ENCODE assay signal across 11 mouse cellular contexts in the genomic region with DNA sequence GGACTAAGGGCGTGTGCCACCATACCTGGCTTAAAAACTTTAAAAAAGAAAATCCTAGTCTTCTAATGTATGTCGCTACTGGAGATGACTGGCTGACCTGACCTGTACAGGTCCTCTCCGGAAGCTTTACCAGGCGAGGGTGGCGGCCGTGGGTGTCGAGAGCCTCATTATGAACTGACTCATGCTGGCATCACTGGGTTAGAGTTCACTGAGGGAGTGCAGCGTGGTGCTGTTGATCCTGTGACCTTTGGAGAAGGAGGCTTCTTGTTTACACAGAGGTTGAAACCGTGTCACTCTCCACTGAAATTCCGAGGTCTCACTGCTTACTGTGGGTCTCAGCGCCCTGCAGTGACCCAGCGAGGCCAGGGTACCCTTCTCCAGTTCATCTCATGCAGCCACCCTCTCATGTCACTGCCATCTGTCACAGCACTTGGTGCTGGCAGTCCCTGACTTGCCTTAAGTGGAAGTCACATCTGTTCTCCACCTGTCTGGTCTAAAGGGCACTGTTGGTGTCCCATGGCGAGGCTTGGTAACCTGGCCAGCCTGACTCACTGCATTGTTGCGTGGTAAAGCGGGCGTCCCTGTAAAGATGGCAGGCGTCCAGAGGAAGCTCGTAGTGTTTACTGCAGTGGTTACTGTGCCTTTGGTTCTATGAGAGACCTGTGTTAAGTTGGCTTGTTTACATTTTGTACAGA. TPM values are rescaled to one million over a fixed set of nuclear protein-coding genes. Genes with fewer than 3 reads are reported as not detected.
A peak's percentile ranks its signal among the peaks of the same experiment; 100 is the strongest.
DNase-seq lines count a peak whose midpoint lies in the region; ATAC-seq and TF ChIP-seq lines count a peak whose summit lies in the region.
"Had no signal": no experiment of that assay in that cellular context is flagged by ENCODE, and none has a peak within 500 bp of the region (broad histone marks: within the 10 kb centered on the region; RNA-seq: fewer than 3 reads in every experiment).

No protein-coding gene starts in this region.

- H3K4me1 ChIP-seq in embryonic facial prominence, embryonic 14.5 days (ENCODE audit: control insufficient read depth, insufficient read depth, low read length): peaks cover 3% of the 10 kb centered on the region; the same call in 1 of the 2 replicates
- peaks cover 30% of the 10 kb centered on the region for H3K4me1 ChIP-seq in liver, adult 2 months (ENCODE audit: control insufficient read depth, insufficient read depth, low read length)

- H3K9ac ChIP-seq in embryonic facial prominence, embryonic 14.5 days (ENCODE audit: low read depth, low read length): no peak overlapping the region
- no peak overlapping the region for H3K9ac ChIP-seq in liver, adult 2 months (ENCODE audit: low read depth, low read length)
- H3K9ac ChIP-seq: hindbrain, embryonic 13.5 days had no signal

- H3K9me3 ChIP-seq in embryonic facial prominence, embryonic 14.5 days (ENCODE audit: control insufficient read depth, low read length): 0 out of 2 replicates have a peak, but pooled peaks cover 5% of the 10 kb centered on the region
- H3K9me3 ChIP-seq: hindbrain, embryonic 13.5 days had no signal

- H3K36me3 ChIP-seq in embryonic facial prominence, embryonic 14.5 days (ENCODE audit: control insufficient read depth, insufficient read depth, low read length): peaks cover 3% of the 10 kb centered on the region; the same call in 1 of the 2 replicates
- 0 out of 2 replicates have a peak, but pooled peaks cover 3% of the 10 kb centered on the region for H3K36me3 ChIP-seq in liver, adult 2 months (ENCODE audit: control insufficient read depth, insufficient read depth, low read length)
- no peaks in the 10 kb centered on the region for H3K36me3 ChIP-seq in myocyte (ENCODE audit: control insufficient read depth, insufficient read depth)

- H3K4me2 ChIP-seq in embryonic facial prominence, embryonic 14.5 days (ENCODE audit: low read depth, low read length): no peak overlapping the region
- peak overlapping the region; percentile 37 for H3K4me2 ChIP-seq in myocyte (ENCODE audit: low read depth)
- H3K4me2 ChIP-seq: hindbrain, embryonic 13.5 days had no signal

- H3K4me3 ChIP-seq in embryonic facial prominence, embryonic 14.5 days (ENCODE audit: low read depth, low read length): no peak overlapping the region
- H3K4me3 ChIP-seq in liver, adult 2 months (ENCODE audit: insufficient read depth, low read depth, low read length): no peak overlapping the region
- no peak overlapping the region for H3K4me3 ChIP-seq in myocyte
- H3K4me3 ChIP-seq: hindbrain, embryonic 13.5 days had no signal

- no peak for TF ChIP-seq POLR2A in liver, adult 2 months (IDR thresholded peaks at IDR 0.05; ENCODE audit: extremely low read depth, insufficient read depth, low read length)
- no peak for TF ChIP-seq POLR2A in myocyte (IDR thresholded peaks at IDR 0.05; ENCODE audit: insufficient read length, low read depth)

- DNase-seq in cerebellum, adult 9-11 months: peak; percentile 63
- DNase-seq in embryonic facial prominence, embryonic 14.5 days (ENCODE audit: low spot score): peak; percentile 56
- peak; percentile 93 for DNase-seq in liver, adult 2 months (ENCODE audit: extremely low read depth, low read depth, low spot score)
- DNase-seq in heart, adult 11 months: no peak
- no peak for DNase-seq in Muller cell, postnatal 12 days (ENCODE audit: inconsistent ontology term)
- DNase-seq: thymus, postnatal 36 days had no signal

- no peak overlapping the region for H3ac ChIP-seq in myocyte (ENCODE audit: control insufficient read depth, insufficient read length)

- 68% methylated on average over 18 of the region's 18 CpGs for WGBS in embryonic facial prominence, embryonic 14.5 days
- WGBS in liver, adult 2 months: 24% methylated on average over 18 of the region's 18 CpGs

- H3K27ac ChIP-seq in embryonic facial prominence, embryonic 14.5 days (replicated peaks; ENCODE audit: low read depth, low read length): no peak overlapping the region
- peak overlapping the region; percentile 47 for H3K27ac ChIP-seq in liver, adult 2 months (replicated peaks; ENCODE audit: insufficient read depth, low read depth, low read length)
- H3K27ac ChIP-seq: hindbrain, embryonic 13.5 days; kidney, postnatal 0 days had no signal

- H3K27me3 ChIP-seq in embryonic facial prominence, embryonic 14.5 days (replicated peaks; ENCODE audit: control insufficient read depth, insufficient read depth, low read length): no peaks in the 10 kb centered on the region
- no peaks in the 10 kb centered on the region for H3K27me3 ChIP-seq in liver, adult 2 months (ENCODE audit: control insufficient read depth, insufficient read depth, low read length)
- no peaks in the 10 kb centered on the region for H3K27me3 ChIP-seq in myocyte (ENCODE audit: control insufficient read depth, insufficient read depth, insufficient read length)
- H3K27me3 ChIP-seq: hindbrain, embryonic 13.5 days had no signal

- peaks cover 4% of the 10 kb centered on the region; the same call in 1 of the 2 replicates for H3K79me2 ChIP-seq in liver, adult 2 months (ENCODE audit: control insufficient read depth, insufficient read depth, low read length)
- H3K79me2 ChIP-seq in myocyte (ENCODE audit: control insufficient read depth, insufficient read depth): no peaks in the 10 kb centered on the region

- ATAC-seq in cerebellum, adult (ENCODE audit: insufficient number of reproducible peaks, low FRiP score, low TSS enrichment): no peak
- peak; percentile 62; the same call in 1 of the 2 replicates for ATAC-seq in embryonic facial prominence, embryonic 14.5 days (ENCODE audit: low read depth)
- no peak for ATAC-seq in frontal cortex, adult (ENCODE audit: low TSS enrichment)

- no peak for TF ChIP-seq CTCF in liver, adult 2 months (IDR thresholded peaks at IDR 0.05; ENCODE audit: low read depth, low read length)

TF ChIP-seq in myocyte, 11 proteins besides CTCF, POLR2A, EP300 and RAD21:
- TF ChIP-seq MAX (IDR thresholded peaks at IDR 0.05; ENCODE audit: low read depth) (no peak), MYOG (IDR thresholded peaks at IDR 0.05; ENCODE audit: control insufficient read depth in 1 of 3, insufficient read depth in 1 of 3, insufficient read length in 2 of 3, low read depth in 2 of 3) (peak; percentile 90 to 98 (median 92)), USF1 (IDR thresholded peaks at IDR 0.05; ENCODE audit: low read depth) (no peak), REST (IDR thresholded peaks at IDR 0.05; ENCODE audit: insufficient read depth, insufficient read length) (no peak), POLR2AphosphoS2 (IDR thresholded peaks at IDR 0.05; ENCODE audit: insufficient read length, low read depth) (no peak), TCF3 (IDR thresholded peaks at IDR 0.05; ENCODE audit: insufficient read length, low read depth) (peak; percentile 86), SRF (IDR thresholded peaks at IDR 0.05; ENCODE audit: control insufficient read depth, insufficient read length, low read depth) (peak; percentile 95), E2F4 (IDR thresholded peaks at IDR 0.05; ENCODE audit: insufficient read depth) (no peak), CEBPB (IDR thresholded peaks at IDR 0.05; ENCODE audit: insufficient read depth, poor library complexity, severe bottlenecking) (no peak), MYOD1 (IDR thresholded peaks at IDR 0.05; ENCODE audit: control insufficient read depth in 1 of 3, insufficient read length in 2 of 3, low read depth in 2 of 3) (peak; percentile 68 to 99 (median 96)), TCF12 (IDR thresholded peaks at IDR 0.05; ENCODE audit: insufficient read depth, poor library complexity, severe bottlenecking) (peak; percentile 94)

RNA-seq across cellular contexts. Expression of gene Dop1b, which starts 21.3 kb away (rescaled TPM):
- 13.4 and 14.0 TPM in 2 replicates for polyA plus RNA-seq in embryonic facial prominence, embryonic 14.5 days (2014; fragmentation: Nextera tagmentation; extraction: Ambion mirVana)
- total RNA-seq in liver, adult 2 months (2014; rRNA removed): 12.1 and 33.2 TPM in 2 replicates
- polyA plus RNA-seq in liver, adult 2 months (2012; rRNA removed): 30.3 TPM in 2 replicates
- polyA plus RNA-seq in myocyte (2012; fragmentation: generic; extraction: Trizol): 13.4 TPM

RNA-seq across cellular contexts. Expression of gene Cbr3, which starts 50.0 kb away (rescaled TPM):
- 11.7 and 15.9 TPM in 2 replicates for polyA plus RNA-seq in embryonic facial prominence, embryonic 14.5 days (2014; fragmentation: Nextera tagmentation; extraction: Ambion mirVana)
- 0.92 and 1.8 TPM in 2 replicates for total RNA-seq in liver, adult 2 months (2014; rRNA removed)
- 0.55 and 0.72 TPM in 2 replicates for polyA plus RNA-seq in liver, adult 2 months (2012; rRNA removed)
- 11.5 TPM for polyA plus RNA-seq in myocyte (2012; fragmentation: generic; extraction: Trizol)

Comparison
In these comparisons a context has a peak if more than half of its experiments do, and no peak if none do; other contexts are left out.
1. DNase-seq: peak in cerebellum, adult 9-11 months (single experiment), embryonic facial prominence, embryonic 14.5 days (single experiment) and liver, adult 2 months (single experiment); none in heart, adult 11 months (single experiment) and Muller cell, postnatal 12 days (single experiment).